In genomic region chr6:84864625-84865024, GRCm38 (mm10) we compare ENCODE assay signal across 26 mouse cellular contexts.
"Had no signal": no experiment of that assay in that cellular context is flagged by ENCODE, and none has a peak within 500 bp of the region (broad histone marks: within the 10 kb centered on the region; RNA-seq: fewer than 3 reads in every experiment).

No protein-coding gene starts in this region.

- H3K27ac ChIP-seq: gastrocnemius, adult 2 months; heart, embryonic 10.5 days; hindbrain, embryonic 10.5 days; hindbrain, embryonic 12.5 days; hindbrain, embryonic 14.5 days; kidney, embryonic 15.5 days; kidney, postnatal 0 days; left cerebral cortex, adult 2 months; limb, embryonic 13.5 days; limb, embryonic 15.5 days; liver, embryonic 13.5 days; liver, embryonic 15.5 days had no signal

- H3K4me3 ChIP-seq: gastrocnemius, adult 2 months; heart, embryonic 10.5 days; heart, embryonic 12.5 days; hindbrain, embryonic 10.5 days; hindbrain, embryonic 12.5 days; kidney, embryonic 15.5 days; left cerebral cortex, adult 2 months; limb, embryonic 13.5 days; limb, embryonic 15.5 days; liver, embryonic 13.5 days; liver, embryonic 15.5 days had no signal

- H3K4me2 ChIP-seq: heart, embryonic 12.5 days; hindbrain, embryonic 12.5 days; hindbrain, embryonic 14.5 days; kidney, embryonic 15.5 days; limb, embryonic 13.5 days; limb, embryonic 15.5 days; liver, embryonic 13.5 days; liver, embryonic 15.5 days had no signal

- H3K9me3 ChIP-seq: heart, embryonic 10.5 days; heart, embryonic 12.5 days; hindbrain, embryonic 10.5 days; hindbrain, embryonic 12.5 days; kidney, embryonic 15.5 days; limb, embryonic 13.5 days; limb, embryonic 15.5 days; liver, embryonic 13.5 days; liver, embryonic 15.5 days had no signal

- DNase-seq: gastrocnemius, postnatal 10 days; gastrocnemius, postnatal 25 days; heart, postnatal 10 days; heart, postnatal 4 days; kidney, adult 11 months; kidney, adult 2 months; kidney, adult 9 months; kidney, postnatal 14 days; kidney, postnatal 36 days; left cerebral cortex, postnatal 4 days; liver, embryonic 13.5 days; liver, postnatal 0 days had no signal

- H3K36me3 ChIP-seq: heart, embryonic 10.5 days; heart, embryonic 12.5 days; hindbrain, embryonic 10.5 days; hindbrain, embryonic 12.5 days; kidney, embryonic 15.5 days; limb, embryonic 13.5 days; limb, embryonic 15.5 days; liver, embryonic 13.5 days; liver, embryonic 15.5 days had no signal

- H3K27me3 ChIP-seq: heart, embryonic 12.5 days; hindbrain, embryonic 12.5 days; kidney, embryonic 15.5 days; limb, embryonic 13.5 days; limb, embryonic 15.5 days; liver, embryonic 13.5 days; liver, embryonic 15.5 days had no signal

- H3K4me1 ChIP-seq: liver, embryonic 13.5 days; liver, embryonic 15.5 days had no signal

- H3K9ac ChIP-seq: heart, embryonic 12.5 days; hindbrain, embryonic 12.5 days; hindbrain, embryonic 14.5 days; kidney, embryonic 15.5 days; limb, embryonic 13.5 days; limb, embryonic 15.5 days; liver, embryonic 13.5 days; liver, embryonic 15.5 days; liver, postnatal 0 days had no signal

- ATAC-seq: hindbrain, embryonic 16.5 days; intestine, embryonic 16.5 days; liver, postnatal 0 days had no signal
